Mouse (Mus musculus) heart, adult 2 months (tissue): ENCODE results near the gene Gm42906.

Source experiments
- CTCF ChIP-seq: fragments of 200-600 bp; IDR thresholded peaks from 2 replicates; pipeline ENCODE4 v1.8.1; 2022; ENCODE audit warnings: antibody characterized with exemption, mild to moderate bottlenecking, moderate library complexity
- EP300 ChIP-seq: fragments of 200-500 bp; IDR thresholded peaks from 2 replicates; pipeline ENCODE4 v1.6.1; 2011; ENCODE audit warnings: low read depth, low read length, control low read depth; ENCODE audit not compliant: insufficient read depth
- POLR2A ChIP-seq: fragments of 200-500 bp; IDR thresholded peaks from 2 replicates; pipeline ENCODE4 v1.6.1; 2011; ENCODE audit warnings: mild to moderate bottlenecking, low read depth, low read length, control low read depth; ENCODE audit not compliant: insufficient read depth

DNA sequence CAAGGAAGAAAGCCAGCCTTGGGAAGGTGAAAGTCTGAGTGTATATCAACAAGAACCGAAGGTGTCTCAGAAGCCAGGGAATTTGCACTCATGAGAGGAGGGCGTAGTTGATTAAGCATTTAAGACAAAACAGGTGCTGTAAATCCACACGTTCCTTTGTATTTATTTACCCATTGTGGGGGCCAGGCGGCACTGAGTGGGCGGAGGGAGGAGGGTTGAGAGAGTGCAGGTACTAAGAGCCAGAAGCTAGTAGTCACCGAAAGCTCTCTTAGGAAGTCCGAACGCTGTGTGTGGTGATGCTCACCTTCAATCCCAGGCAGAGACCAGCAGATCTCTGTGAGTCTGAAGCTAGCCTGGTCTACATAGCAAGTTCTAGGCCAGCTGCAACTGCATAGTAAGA, 342.2 kb downstream of the Gm42906 start:
- TF ChIP-seq POLR2A: no peak
- no peak for TF ChIP-seq CTCF
- TF ChIP-seq EP300: no peak
